Mouse (Mus musculus) ES-E14 (cell line): ENCODE data around the gene Mpp2.

Experiments used
- CHD2 ChIP-seq: IDR thresholded peaks from 2 replicates; pipeline ENCODE4 v1.6.1; 2014; ENCODE audit warnings: mild to moderate bottlenecking, low read depth, low read length, inconsistent platforms
- HCFC1 ChIP-seq: IDR thresholded peaks from 2 replicates; pipeline ENCODE4 v1.6.1; 2012; ENCODE audit warnings: low read length, inconsistent platforms, borderline replicate concordance; ENCODE audit not compliant: insufficient read depth
- MAFK ChIP-seq: IDR thresholded peaks from 2 replicates; pipeline ENCODE4 v1.6.1; 2014; ENCODE audit warnings: mild to moderate bottlenecking, low read depth, low read length, inconsistent platforms; ENCODE audit not compliant: insufficient read depth
- ZC3H11A ChIP-seq: IDR thresholded peaks from 2 replicates; pipeline ENCODE4 v1.6.1; 2012; ENCODE audit warnings: low read depth, mild to moderate bottlenecking, inconsistent platforms, low read length, borderline replicate concordance
- ZNF384 ChIP-seq: IDR thresholded peaks from 2 replicates; pipeline ENCODE4 v1.6.1; 2012; ENCODE audit warnings: low read depth, low read length, inconsistent platforms

DNA sequence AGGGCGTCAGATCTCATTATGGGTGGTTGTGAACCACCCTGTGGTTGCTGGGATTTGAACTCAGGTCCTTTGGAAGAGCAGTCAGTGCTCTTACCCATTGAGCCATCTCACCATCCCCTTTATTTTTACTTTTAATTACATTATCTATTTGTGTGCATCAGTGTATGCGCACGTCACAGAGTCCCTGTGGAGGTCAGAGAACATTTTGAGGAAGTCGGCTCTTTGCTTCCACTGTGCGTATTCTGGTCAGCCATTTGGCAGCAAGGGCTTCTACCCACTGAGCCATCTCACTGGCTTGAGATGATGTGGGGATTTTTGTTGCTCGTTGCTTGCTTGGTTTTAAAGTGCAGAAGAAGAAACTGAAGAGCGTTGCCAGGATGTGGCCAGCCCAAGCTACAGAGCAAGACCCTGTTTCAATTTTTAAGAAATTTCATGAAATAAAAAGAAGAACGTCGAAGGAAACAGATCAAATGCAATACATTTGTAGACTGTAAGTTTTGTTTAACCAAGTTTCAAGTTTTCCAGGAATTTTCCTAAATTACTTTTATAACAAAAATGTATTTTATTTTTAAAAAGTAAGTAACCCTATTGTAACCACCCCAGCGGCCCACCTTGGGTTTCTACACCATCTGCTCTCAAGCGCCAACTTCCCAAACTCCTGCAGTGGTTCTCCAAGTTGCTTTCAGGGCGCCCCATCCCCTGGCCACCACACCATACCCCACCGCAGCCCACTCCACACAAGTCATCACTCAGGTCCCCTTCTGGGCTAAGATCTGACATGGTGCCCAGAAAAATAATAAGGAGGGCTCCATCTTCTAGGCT, 49.5 kb upstream of the Mpp2 start:
- TF ChIP-seq CHD2 (no peak), ZC3H11A (no peak), ZNF384 (no peak), HCFC1 (no peak), MAFK (no peak)
